Mouse (Mus musculus) heart, adult 11 months (tissue): ENCODE data around the gene Gm6401.
"Not testable (repeated sequence)": the region's sequence is repeated elsewhere in the genome, so short reads cannot be mapped to it uniquely, and the experiment has no call there.

ENCODE experiments used
- DNase-seq: peaks from one replicate; pipeline ENCODE4 v3.0.0; 2022

Gm6401 gene

GRCm38 (mm10) chr14:41967827-41968226 is at the start of gene Gm6401:
Gm6401 (minus strand) TSS chr14:41967927.
- DNase-seq: not testable (repeated sequence)

GRCm38 (mm10) chr14:41983225-41983624 is 15.5 kb upstream of the Gm6401 start, which contains the start of gene Gm3543:
Gm3543 (minus strand) TSS chr14:41983325.
- peak; percentile 51 for DNase-seq

GRCm38 (mm10) chr14:41968596-41968995 is 869 bp upstream of the Gm6401 start:
- DNase-seq: peak; percentile 92

- DNase-seq: peak; percentile 89
Measured at GRCm38 (mm10) chr14:41964095-41964494, 3.6 kb downstream of the Gm6401 start.

GRCm38 (mm10) chr14:41943695-41944094 is 24.0 kb downstream of the Gm6401 start, which contains the start of gene 1700024B05Rik:
1700024B05Rik (plus strand) TSS chr14:41943995.
- not testable (repeated sequence) for DNase-seq

- not testable (repeated sequence) for DNase-seq
Measured at GRCm38 (mm10) chr14:41924649-41925048, 43.1 kb downstream of the Gm6401 start, which contains the start of gene 1700049E17Rik1. 1700049E17Rik1 (plus strand) TSS chr14:41924949.
